Mouse (Mus musculus): ENCODE data around the gene Slc8a1.

GRCm38 (mm10) chr17:81492216-81492865 is 245.8 kb downstream of the Slc8a1 start:
- TF ChIP-seq CTCF (IDR thresholded peaks at IDR 0.05; ENCODE audit: control insufficient read depth, insufficient read depth, insufficient read length) (no peak), USF1 (IDR thresholded peaks at IDR 0.05; ENCODE audit: low read depth) (no peak)

Data from C2C12 (cell line).